Mouse (Mus musculus): Measurements from ENCODE around the gene Smim20.

The Smim20 gene

GRCm38 (mm10) chr5:53266931-53267853, at the start of gene Smim20:
Gene Smim20, plus strand, starts transcription at chr5:53267083.
- peak; percentile 94 for DNase-seq (ENCODE audit: extremely low spot score)

GRCm38 (mm10) chr5:53225434-53225833, 41.4 kb upstream of the Smim20 start:
- DNase-seq (ENCODE audit: extremely low spot score), result no peak

GRCm38 (mm10) chr5:53230560-53230959, 36.3 kb upstream of the Smim20 start:
- no peak for DNase-seq (ENCODE audit: extremely low spot score)

- DNase-seq (ENCODE audit: extremely low spot score), result peak; percentile 50
These were observed 31.3 kb upstream of the Smim20 start for GRCm38 (mm10) chr5:53235551-53235950.

GRCm38 (mm10) chr5:53236136-53236535, 30.7 kb upstream of the Smim20 start:
- no peak for DNase-seq (ENCODE audit: extremely low spot score)

GRCm38 (mm10) chr5:53236749-53237148, 30.1 kb upstream of the Smim20 start:
- DNase-seq (ENCODE audit: extremely low spot score), result no peak

- no peak for DNase-seq (ENCODE audit: extremely low spot score)
These were observed 28.1 kb upstream of the Smim20 start for GRCm38 (mm10) chr5:53238761-53239160.

GRCm38 (mm10) chr5:53239189-53239588, 27.7 kb upstream of the Smim20 start:
- DNase-seq (ENCODE audit: extremely low spot score), result no peak

- DNase-seq (ENCODE audit: extremely low spot score), result no peak
These were observed 26.9 kb upstream of the Smim20 start for GRCm38 (mm10) chr5:53239831-53240440.

GRCm38 (mm10) chr5:53241109-53241508, 25.8 kb upstream of the Smim20 start:
- no peak for DNase-seq (ENCODE audit: extremely low spot score)

GRCm38 (mm10) chr5:53241963-53242362, 24.9 kb upstream of the Smim20 start:
- no peak for DNase-seq (ENCODE audit: extremely low spot score)

GRCm38 (mm10) chr5:53242865-53243499, 23.9 kb upstream of the Smim20 start:
- no peak for DNase-seq (ENCODE audit: extremely low spot score)

GRCm38 (mm10) chr5:53243933-53244332, 22.9 kb upstream of the Smim20 start:
- DNase-seq (ENCODE audit: extremely low spot score), result no peak

GRCm38 (mm10) chr5:53248499-53248898, 18.4 kb upstream of the Smim20 start:
- no peak for DNase-seq (ENCODE audit: extremely low spot score)

- no peak for DNase-seq (ENCODE audit: extremely low spot score)
These were observed 17.3 kb upstream of the Smim20 start for GRCm38 (mm10) chr5:53249431-53250061.

- DNase-seq (ENCODE audit: extremely low spot score), result no peak
These were observed 12.7 kb upstream of the Smim20 start for GRCm38 (mm10) chr5:53254154-53254553.

GRCm38 (mm10) chr5:53254821-53255220, 12.1 kb upstream of the Smim20 start:
- DNase-seq (ENCODE audit: extremely low spot score), result no peak

GRCm38 (mm10) chr5:53258038-53258786, 8.7 kb upstream of the Smim20 start:
- DNase-seq (ENCODE audit: extremely low spot score), result peak; percentile 63

- no peak for DNase-seq (ENCODE audit: extremely low spot score)
These were observed 7.0 kb upstream of the Smim20 start for GRCm38 (mm10) chr5:53259894-53260293.

GRCm38 (mm10) chr5:53261999-53262398, 4.9 kb upstream of the Smim20 start:
- no peak for DNase-seq (ENCODE audit: extremely low spot score)

GRCm38 (mm10) chr5:53264061-53264460, 2.8 kb upstream of the Smim20 start:
- DNase-seq (ENCODE audit: extremely low spot score), result no peak

Data from embryo, embryonic 9.5 days (tissue).